Mouse (Mus musculus) E14TG2a.4 (cell line): Measurements from ENCODE around the gene Gm10719.
"Not testable (repeated sequence)": the region's sequence is repeated elsewhere in the genome, so short reads cannot be mapped to it uniquely, and the experiment has no call there.

Source experiments
- CTCF ChIP-seq: conservative IDR thresholded peaks from 2 replicates; pipeline ENCODE4 v1.5.1; 2014; ENCODE audit warnings: low read length
- NANOG ChIP-seq: IDR thresholded peaks from 2 replicates; pipeline ENCODE4 v1.6.1; 2014; ENCODE audit warnings: borderline replicate concordance, low read length, mixed read lengths
- POU5F1 ChIP-seq: IDR thresholded peaks from 2 replicates; pipeline ENCODE4 v1.6.1; 2014; ENCODE audit warnings: low read length, borderline replicate concordance

- not testable (repeated sequence) for TF ChIP-seq CTCF, POU5F1, NANOG
Observed at GRCm38 (mm10) chr9:3017108-3017507, at the start of gene Gm10719.
